Mouse (Mus musculus) WW6 (cell line): ENCODE results near the gene Pglyrp4.
A peak's percentile ranks its signal among the peaks of the same experiment; 100 is the strongest.
"Not testable (repeated sequence)": the region's sequence is repeated elsewhere in the genome, so short reads cannot be mapped to it uniquely, and the experiment has no call there.

Experiments used
- DNase-seq: peaks from one replicate; pipeline ENCODE4 v3.0.0-alpha.2; 2013; ENCODE audit warnings: low read depth, low spot score

Gene Pglyrp4

DNA sequence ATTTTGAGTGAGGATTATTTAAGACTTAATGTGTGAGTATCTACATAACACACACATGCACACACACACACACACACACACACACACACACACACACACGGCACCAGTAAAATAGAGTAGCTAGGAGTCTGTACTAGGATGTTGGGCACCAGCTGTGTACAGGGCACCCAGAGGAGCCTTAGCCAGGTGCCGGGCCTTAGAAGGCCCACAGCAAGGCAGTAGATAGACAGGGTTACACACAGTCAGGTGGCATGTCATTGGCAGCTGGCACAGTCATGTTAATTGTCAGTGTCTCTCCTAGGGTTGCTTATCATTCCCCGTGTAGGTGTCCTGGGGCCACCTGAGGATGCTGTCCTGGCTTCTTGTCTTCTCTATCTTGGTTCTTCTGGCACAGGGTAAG, at the start of gene Pglyrp4:
Gene Pglyrp4 (plus strand): TSS at position 301 of the 400 bp plus-strand sequence.
- no peak for DNase-seq

DNA sequence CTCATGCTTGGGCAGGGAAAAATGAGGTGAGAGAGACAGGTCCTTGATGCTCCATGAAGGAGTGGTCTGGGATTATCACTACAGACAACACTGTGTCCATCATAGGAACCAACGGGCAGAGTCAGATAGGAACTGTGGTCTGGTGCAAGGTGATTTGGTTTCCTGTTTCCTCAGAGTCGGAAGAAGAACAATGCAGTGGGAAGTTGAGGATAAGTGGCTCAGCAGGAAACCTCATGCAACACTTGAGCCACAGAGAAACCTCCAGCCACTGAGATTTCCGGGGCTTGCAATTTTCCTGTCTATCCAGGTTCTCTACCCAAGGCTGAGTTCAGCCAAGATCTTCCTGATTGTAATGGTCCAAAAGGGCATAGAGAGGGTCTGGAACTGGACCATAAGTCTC, 48.0 kb upstream of the Pglyrp4 start:
- DNase-seq = no peak

DNA sequence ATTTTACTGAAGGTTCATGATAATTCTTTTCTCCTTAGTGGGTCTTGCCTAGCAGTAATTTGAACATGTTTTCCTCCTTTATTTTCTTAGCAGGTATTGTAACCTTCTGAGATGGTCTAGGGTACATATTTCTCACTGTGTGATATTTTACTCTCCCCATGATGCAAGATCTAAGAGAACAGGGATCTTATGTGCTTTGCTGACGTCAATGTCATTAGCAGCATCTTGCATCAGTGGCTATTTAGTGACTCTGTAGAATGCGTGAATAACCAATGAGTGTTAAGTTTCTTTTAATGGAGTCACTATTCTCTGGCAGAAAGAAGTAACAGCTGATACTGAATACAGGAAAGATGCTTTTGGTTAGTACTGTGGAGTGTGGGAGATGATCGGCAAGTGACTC, 42.8 kb upstream of the Pglyrp4 start:
- DNase-seq = no peak

DNA sequence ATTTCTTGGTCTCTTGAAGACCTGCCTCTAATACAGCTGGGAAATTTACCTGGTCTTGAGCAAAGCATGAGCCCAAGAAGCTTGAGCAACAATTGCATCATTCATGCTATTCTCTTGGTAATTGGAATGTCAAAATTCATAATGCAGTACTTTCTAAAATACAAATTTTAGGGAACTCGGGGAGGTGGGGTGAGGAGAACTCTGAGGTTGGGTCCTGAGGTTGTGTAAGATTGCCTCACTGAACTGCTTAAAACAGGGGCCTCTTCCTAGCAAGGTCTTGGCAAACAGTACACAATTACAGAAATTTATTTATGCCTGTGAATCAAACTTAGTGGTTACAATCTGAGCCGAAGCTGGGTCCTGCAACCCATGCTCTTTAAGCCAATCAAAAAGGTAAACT, 39.9 kb upstream of the Pglyrp4 start:
- DNase-seq = no peak

DNA sequence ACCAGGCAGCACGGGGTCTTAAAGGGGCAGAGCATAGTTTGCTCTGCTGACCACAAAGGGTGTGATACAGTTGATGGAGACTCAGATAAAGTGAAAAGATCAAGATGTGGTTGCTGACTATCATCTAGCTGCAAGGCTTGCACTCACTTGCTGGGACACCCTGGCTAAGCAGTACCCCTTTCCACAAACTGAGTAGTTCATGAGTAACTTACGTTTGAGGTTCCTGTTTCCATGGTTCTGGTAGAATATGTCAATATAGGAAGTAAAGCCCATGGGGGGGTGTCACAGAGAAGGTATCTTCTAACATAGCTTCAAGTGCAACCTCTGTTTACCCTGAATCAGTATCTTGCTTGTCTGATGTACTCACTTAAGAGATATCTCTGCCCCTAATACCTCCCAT, 33.2 kb upstream of the Pglyrp4 start:
- no peak for DNase-seq

DNA sequence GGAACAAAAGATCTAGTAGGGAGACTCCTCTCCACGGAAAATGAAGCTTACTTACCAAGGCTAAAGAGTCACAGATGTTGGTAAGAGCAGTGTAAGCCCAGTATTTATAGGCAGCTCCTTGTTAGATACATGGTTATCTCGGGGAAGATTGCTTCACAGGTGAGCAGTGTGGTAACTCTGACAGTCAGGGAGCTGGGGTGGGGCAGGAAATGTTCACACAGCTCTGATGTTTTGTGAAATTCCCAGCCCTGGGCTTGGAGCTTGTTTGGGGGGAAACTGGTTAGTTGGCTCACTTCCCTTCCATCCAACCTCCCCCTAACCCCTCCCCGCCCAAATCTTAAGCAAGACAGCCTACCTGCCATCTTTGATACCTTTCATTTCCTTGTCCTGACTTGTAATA, 31.1 kb upstream of the Pglyrp4 start, which contains the start of gene S100a9:
Gene S100a9 (minus strand): TSS at position 109 of the 400 bp plus-strand sequence.
- DNase-seq = no peak

DNA sequence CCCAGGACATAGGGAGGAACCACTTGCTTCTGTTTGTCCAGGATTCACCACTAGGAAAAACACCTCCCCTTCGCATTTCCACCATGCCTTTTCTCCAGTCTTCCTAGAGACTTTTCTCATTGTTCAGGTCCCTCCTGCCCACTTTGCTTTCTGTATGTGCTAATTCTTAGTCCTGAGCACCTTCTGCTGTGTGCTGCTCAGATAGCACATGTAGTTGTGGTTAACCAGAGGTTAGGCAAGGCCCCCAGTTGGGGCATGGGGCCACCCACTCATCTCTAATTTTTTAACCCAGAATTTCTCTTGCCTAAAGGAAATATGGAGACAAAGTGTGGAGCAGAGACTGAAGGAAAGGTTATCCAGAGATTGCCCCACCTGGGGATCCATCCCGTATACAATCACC, 24.5 kb upstream of the Pglyrp4 start:
- DNase-seq = no peak

DNA sequence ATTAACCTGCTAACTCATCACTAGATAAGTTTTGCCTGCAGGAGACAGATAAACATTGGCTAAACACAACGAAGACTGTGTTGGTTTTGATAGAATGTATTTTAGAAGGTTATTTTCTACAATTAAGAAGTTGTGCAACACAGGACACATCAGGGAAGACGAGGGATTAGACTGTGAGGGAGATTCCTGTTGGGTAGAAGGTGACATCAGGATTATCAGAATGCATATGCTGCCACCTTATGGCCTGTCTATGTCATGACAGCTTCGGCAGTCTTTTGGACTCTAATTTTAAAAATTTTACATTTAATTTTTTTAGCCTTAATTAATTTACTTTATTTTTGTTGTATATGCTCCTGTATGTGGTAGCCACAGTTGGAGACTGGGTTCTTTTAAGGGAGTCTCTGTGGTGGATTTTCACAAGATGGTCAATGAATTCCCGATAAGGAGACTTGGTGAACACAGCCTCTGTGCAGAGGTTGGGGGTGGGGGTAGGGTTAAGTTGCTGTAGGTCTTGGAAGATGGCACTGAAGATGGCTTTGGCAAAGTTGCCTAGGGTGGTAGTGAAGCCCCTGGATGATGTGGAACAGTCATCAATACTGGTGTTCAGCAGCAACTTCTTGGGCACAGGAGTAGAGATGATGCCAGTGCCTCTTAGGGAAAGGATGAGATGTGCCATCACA, 18.0 kb upstream of the Pglyrp4 start:
- no peak for DNase-seq

DNA sequence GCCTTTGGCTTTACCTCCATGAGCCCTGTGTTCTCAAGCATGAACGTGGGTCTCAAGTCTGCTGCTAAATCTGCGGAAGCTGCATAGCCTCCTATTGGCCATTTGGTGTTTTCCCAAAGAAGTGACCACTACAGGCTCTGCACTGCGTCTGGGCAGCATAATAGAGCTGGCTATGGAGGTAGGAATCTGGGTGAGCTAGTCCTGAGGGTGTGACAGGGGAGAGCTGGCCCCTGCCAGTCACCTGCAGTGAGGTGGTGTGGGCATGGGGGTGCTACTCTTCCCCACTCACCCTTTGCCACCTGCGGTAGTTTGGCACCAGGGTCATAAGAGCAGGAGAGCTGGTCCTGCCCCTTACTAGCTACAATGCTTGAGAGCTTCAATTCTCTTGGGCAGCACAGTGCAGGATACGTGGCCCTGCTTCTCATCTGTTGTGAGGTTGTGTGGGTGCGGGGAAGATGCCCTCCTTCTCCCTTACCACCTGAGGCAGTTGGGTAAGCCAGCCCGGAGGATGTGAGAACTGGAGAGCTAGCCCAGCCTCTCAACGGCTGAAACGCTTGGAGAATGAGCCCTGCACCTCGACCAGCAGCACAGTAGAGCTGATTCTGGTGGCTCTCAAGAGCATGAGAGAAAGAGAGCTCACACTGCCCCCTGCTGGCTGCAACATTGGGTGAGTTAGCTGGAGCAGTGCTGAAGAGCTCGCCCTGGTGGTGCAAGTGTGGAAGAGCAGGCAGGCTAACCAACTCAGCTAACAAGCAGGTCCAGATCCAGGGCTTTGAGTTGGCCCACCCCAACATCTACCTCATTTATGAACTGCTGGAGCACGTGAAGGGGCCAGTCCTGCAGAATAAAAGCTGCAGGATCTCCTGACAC, 16.9 kb upstream of the Pglyrp4 start:
- peak; percentile 70 for DNase-seq

DNA sequence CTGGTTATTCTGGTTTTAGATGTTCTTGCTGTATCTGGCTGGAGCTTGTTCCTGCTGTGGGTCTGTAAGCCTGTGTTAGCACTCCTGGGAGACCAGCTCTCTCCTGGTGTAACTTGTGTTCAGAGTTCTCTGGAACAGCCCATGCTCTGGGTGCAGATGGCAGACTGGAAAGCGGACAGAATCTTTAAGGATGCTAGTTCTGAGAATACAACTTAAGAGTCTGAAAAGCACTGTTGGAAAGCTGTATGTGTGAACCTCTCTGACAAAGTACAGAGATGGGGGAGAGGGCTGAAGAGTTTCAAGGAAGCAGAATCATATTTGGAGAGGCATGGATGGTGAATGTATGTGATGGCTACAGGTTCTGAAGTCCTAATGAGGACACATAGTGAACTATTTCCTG, 23.0 kb downstream of the Pglyrp4 start:
- no peak for DNase-seq

DNA sequence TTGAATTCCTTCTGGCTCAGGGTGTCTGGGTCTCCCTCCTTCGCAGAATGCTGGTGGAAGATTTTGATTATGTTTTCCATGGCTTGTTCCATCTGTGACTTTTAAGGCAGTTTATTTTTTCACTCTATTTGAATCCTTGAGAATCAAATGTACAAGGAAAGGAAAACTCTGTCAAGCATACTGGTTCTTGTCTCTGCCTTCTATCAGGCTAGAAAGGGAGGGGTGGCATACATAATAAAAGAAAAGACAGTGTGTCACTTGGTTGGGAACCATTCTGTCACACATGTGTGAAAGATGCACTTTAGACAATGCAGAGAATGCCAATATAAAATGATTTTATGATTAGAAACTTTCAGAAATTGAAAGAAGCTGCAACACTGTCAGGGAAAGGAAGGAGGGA, 51.1 kb downstream of the Pglyrp4 start, which contains the start of gene Gm5849:
Gene Gm5849 (minus strand): TSS at position 101 of the 400 bp plus-strand sequence.
- DNase-seq = not testable (repeated sequence)
